Mouse (Mus musculus) intestine, postnatal 0 days (tissue): Measurements from ENCODE around the gene Arg1. TPM values are rescaled to one million over a fixed set of nuclear protein-coding genes. Genes with fewer than 3 reads are reported as not detected.

Source experiments
- ATAC-seq: fragments of 200-750 bp; cut with Nextera tagmentation; 2 replicates; pipeline ENCODE4 v1.8.0; 2017; ENCODE audit warnings: mild to moderate bottlenecking, moderate TSS enrichment, moderate library complexity
- H3K27ac ChIP-seq: fragments of 300-500 bp; sonication (generic); 2 replicates; pipeline ENCODE4 v1.5.1; 2014; ENCODE audit warnings: mild to moderate bottlenecking, low read depth, low read length, moderate library complexity
- H3K27me3 ChIP-seq: fragments of 300-500 bp; sonication (generic); replicated peaks from 2 replicates; pipeline ENCODE4 v1.6.1; 2014; ENCODE audit warnings: low read length, mixed read lengths; ENCODE audit not compliant: control insufficient read depth, insufficient read depth
- H3K36me3 ChIP-seq: fragments of 300-500 bp; sonication (generic); 2 replicates; pipeline ENCODE4 v1.6.1; 2014; ENCODE audit warnings: mild to moderate bottlenecking, moderate library complexity; ENCODE audit not compliant: control insufficient read depth, insufficient read depth
- H3K4me1 ChIP-seq: fragments of 300-500 bp; sonication (generic); replicated peaks from 2 replicates; pipeline ENCODE4 v1.6.1; 2014; ENCODE audit warnings: antibody characterized with exemption, low read length, mixed read lengths; ENCODE audit not compliant: control insufficient read depth, insufficient read depth
- H3K4me2 ChIP-seq: fragments of 300-500 bp; sonication (generic); replicated peaks from 2 replicates; pipeline ENCODE4 v1.6.1; 2014; ENCODE audit warnings: low read depth, mild to moderate bottlenecking, moderate library complexity
- H3K4me3 ChIP-seq: fragments of 300-500 bp; sonication (generic); 2 replicates; pipeline ENCODE4 v1.5.1; 2014; ENCODE audit warnings: low read depth, low read length
- H3K9ac ChIP-seq: fragments of 300-500 bp; sonication (generic); 2 replicates; pipeline ENCODE4 v1.6.1; 2014; ENCODE audit warnings: mild to moderate bottlenecking, low read depth, low read length
- H3K9me3 ChIP-seq: fragments of 300-500 bp; sonication (generic); 2 replicates; pipeline ENCODE4 v1.6.1; 2016; ENCODE audit warnings: mixed run types; ENCODE audit not compliant: control insufficient read depth
- CTCF ChIP-seq: sonication (generic); IDR thresholded peaks from 2 replicates; pipeline ENCODE4 v1.5.1; 2016; ENCODE audit warnings: low read depth, mild to moderate bottlenecking, control low read depth, antibody characterized with exemption, moderate library complexity
- WGBS: fragments of 180-500 bp; shearing (Covaris S2); extraction: QIAGEN DNeasy Blood & Tissue Kit; methylation state at CpG from one replicate; pipeline ENCODE4 v1.1.7; 2014; 5-methylcytosine and 5-hydroxymethylcytosine counted together
- polyA plus RNA-seq: library from polyadenylated mRNA; unstranded; fragments of >200 nt; fragmentation: Nextera tagmentation; extraction: Ambion mirVana; gene quantifications from 2 replicates; pipeline ENCODE4 v1.2.1, GENCODE M21; 2015

The Arg1 gene
- 1.7 and 2.0 TPM in 2 replicates for polyA plus RNA-seq

- Histone ChIP-seq H3K9ac (no peak within 1 kb of the TSS; the same call in none of the 2 replicates), H3K27ac (no peak within 1 kb of the TSS), H3K36me3 (no peaks in the 10 kb centered on the region), H3K4me2 (peak within 1 kb of the TSS; percentile 50), H3K4me3 (0 out of 2 replicates have a peak within 1 kb of the TSS, but pooled peaks have one; percentile 17), H3K4me1 (peaks cover 5% of the 10 kb centered on the region), H3K9me3 (no peaks in the 10 kb centered on the region), H3K27me3 (no peaks in the 10 kb centered on the region)
- 17% methylated on average over 14 of the region's 14 CpGs for WGBS
- TF ChIP-seq CTCF: no peak
- ATAC-seq: peak; percentile 80
Measured at GRCm38 (mm10) chr10:24926962-24927720, at the start of gene Arg1. Gene Arg1 (minus strand): TSS chr10:24927484.

- no peak for ATAC-seq
- 76% methylated on average over 11 of the region's 11 CpGs for WGBS
- no peaks in the 10 kb centered on the region for H3K27me3 ChIP-seq
Measured at GRCm38 (mm10) chr10:24973845-24974514, 46.7 kb upstream of the Arg1 start.

GRCm38 (mm10) chr10:24973385-24973784 is 46.1 kb upstream of the Arg1 start:
- no peak for ATAC-seq
- Histone ChIP-seq H3K4me1 (no peaks in the 10 kb centered on the region), H3K9me3 (no peaks in the 10 kb centered on the region), H3K4me3 (no peak overlapping the region), H3K36me3 (no peaks in the 10 kb centered on the region), H3K4me2 (no peak overlapping the region), H3K9ac (no peak overlapping the region), H3K27me3 (no peaks in the 10 kb centered on the region), H3K27ac (no peak overlapping the region)
- TF ChIP-seq CTCF: no peak
- 44% methylated on average over 5 of the region's 5 CpGs for WGBS

More at GRCm38 (mm10) chr10:24973845-24974514, 46.7 kb upstream of the Arg1 start:
- Histone ChIP-seq H3K9ac (no peak overlapping the region), H3K4me3 (no peak overlapping the region), H3K27ac (no peak overlapping the region), H3K4me1 (no peaks in the 10 kb centered on the region), H3K36me3 (no peaks in the 10 kb centered on the region), H3K4me2 (no peak overlapping the region), H3K9me3 (no peaks in the 10 kb centered on the region)
- TF ChIP-seq CTCF: no peak

- Histone ChIP-seq H3K4me2 (no peak overlapping the region), H3K4me1 (no peaks in the 10 kb centered on the region), H3K9me3 (no peaks in the 10 kb centered on the region), H3K9ac (no peak overlapping the region), H3K27me3 (no peaks in the 10 kb centered on the region), H3K4me3 (no peak overlapping the region), H3K27ac (no peak overlapping the region), H3K36me3 (no peaks in the 10 kb centered on the region)
- no peak for TF ChIP-seq CTCF
- ATAC-seq: no peak
- 32% methylated on average over 4 of the region's 4 CpGs for WGBS
Measured at GRCm38 (mm10) chr10:24972923-24973322, 45.6 kb upstream of the Arg1 start.

- Histone ChIP-seq H3K27me3 (no peaks in the 10 kb centered on the region), H3K27ac (no peak overlapping the region), H3K36me3 (no peaks in the 10 kb centered on the region), H3K9me3 (no peaks in the 10 kb centered on the region), H3K4me2 (no peak overlapping the region), H3K4me1 (no peaks in the 10 kb centered on the region), H3K4me3 (no peak overlapping the region), H3K9ac (no peak overlapping the region)
- no peak for TF ChIP-seq CTCF
- WGBS: 84% methylated on average over 12 of the region's 12 CpGs
- ATAC-seq: no peak
Measured at GRCm38 (mm10) chr10:24965821-24966550, 38.7 kb upstream of the Arg1 start.

GRCm38 (mm10) chr10:24961889-24962288 is 34.6 kb upstream of the Arg1 start:
- no peak for ATAC-seq
- H3K27ac ChIP-seq: no peak overlapping the region
- 50% methylated on average over 2 of the region's 2 CpGs for WGBS

More at GRCm38 (mm10) chr10:24961889-24962288, 34.6 kb upstream of the Arg1 start:
- no peak overlapping the region for H3K4me3 ChIP-seq
- no peak overlapping the region for H3K9ac ChIP-seq
- H3K27me3 ChIP-seq: no peaks in the 10 kb centered on the region
- H3K4me1 ChIP-seq: no peaks in the 10 kb centered on the region
- no peaks in the 10 kb centered on the region for H3K36me3 ChIP-seq
- H3K9me3 ChIP-seq: no peaks in the 10 kb centered on the region
- no peak overlapping the region for H3K4me2 ChIP-seq
- TF ChIP-seq CTCF: no peak
